Mouse (Mus musculus): ENCODE measurements at regions not wholly inside any gene's neighbourhood (a gene's known extent, or its start where the extent isn't known, plus 50 kb on each side); places are given as distances from the start of the nearest gene placed in this dataset.

GRCm38 (mm10) chr2:133614672-133615071 lies 62.7 kb downstream of the Bmp2 start:
- no peak overlapping the region for H3K27ac ChIP-seq
- ATAC-seq (ENCODE audit: low FRiP score) = no peak
- WGBS = 22% methylated on average over 4 of the region's 4 CpGs
- H3K4me3 ChIP-seq = no peak overlapping the region
- no peaks in the 10 kb centered on the region for H3K4me1 ChIP-seq
- no peak overlapping the region for H3K9ac ChIP-seq
- H3K9me3 ChIP-seq (replicated peaks) = no peaks in the 10 kb centered on the region
- no peaks in the 10 kb centered on the region for H3K36me3 ChIP-seq
- H3K4me2 ChIP-seq (replicated peaks) = no peak overlapping the region
- no peaks in the 10 kb centered on the region for H3K27me3 ChIP-seq

GRCm38 (mm10) chr2:133615299-133615698 lies 63.3 kb downstream of the Bmp2 start:
- 87% methylated on average over 3 of the region's 3 CpGs for WGBS
- no peak overlapping the region for H3K4me3 ChIP-seq
- no peak for ATAC-seq (ENCODE audit: low FRiP score)
- no peak overlapping the region for H3K4me2 ChIP-seq (replicated peaks)
- no peak overlapping the region for H3K9ac ChIP-seq
- no peaks in the 10 kb centered on the region for H3K27me3 ChIP-seq
- no peaks in the 10 kb centered on the region for H3K9me3 ChIP-seq (replicated peaks)
- H3K4me1 ChIP-seq = no peaks in the 10 kb centered on the region
- no peaks in the 10 kb centered on the region for H3K36me3 ChIP-seq
- H3K27ac ChIP-seq = no peak overlapping the region

- 80% methylated on average over 3 of the region's 3 CpGs for WGBS
- ATAC-seq (ENCODE audit: low FRiP score) = no peak
Observed at GRCm38 (mm10) chr2:133617317-133617835, 65.4 kb downstream of the Bmp2 start.

GRCm38 (mm10) chr2:133622523-133622922 lies 70.6 kb downstream of the Bmp2 start:
- no peak for ATAC-seq (ENCODE audit: low FRiP score)

More at GRCm38 (mm10) chr2:133617317-133617835, 65.4 kb downstream of the Bmp2 start:
- Histone ChIP-seq H3K9me3 (replicated peaks) (no peaks in the 10 kb centered on the region), H3K27ac (no peak overlapping the region), H3K4me2 (replicated peaks) (no peak overlapping the region), H3K4me3 (no peak overlapping the region), H3K9ac (no peak overlapping the region), H3K4me1 (no peaks in the 10 kb centered on the region), H3K36me3 (no peaks in the 10 kb centered on the region), H3K27me3 (no peaks in the 10 kb centered on the region)

GRCm38 (mm10) chr2:133625542-133625941 lies 73.6 kb downstream of the Bmp2 start:
- Histone ChIP-seq H3K27me3 (no peaks in the 10 kb centered on the region), H3K4me1 (no peaks in the 10 kb centered on the region), H3K9me3 (replicated peaks) (no peaks in the 10 kb centered on the region), H3K4me2 (replicated peaks) (no peak overlapping the region), H3K36me3 (no peaks in the 10 kb centered on the region), H3K27ac (no peak overlapping the region), H3K4me3 (no peak overlapping the region), H3K9ac (no peak overlapping the region)
- WGBS = 72% methylated on average over 2 of the region's 2 CpGs
- ATAC-seq (ENCODE audit: low FRiP score) = no peak

More at GRCm38 (mm10) chr2:133622523-133622922, 70.6 kb downstream of the Bmp2 start:
- H3K4me3 ChIP-seq = no peak overlapping the region
- 30% methylated on average over 2 of the region's 2 CpGs for WGBS
- no peaks in the 10 kb centered on the region for H3K27me3 ChIP-seq
- no peak overlapping the region for H3K4me2 ChIP-seq (replicated peaks)
- no peak overlapping the region for H3K27ac ChIP-seq
- no peak overlapping the region for H3K9ac ChIP-seq
- no peaks in the 10 kb centered on the region for H3K4me1 ChIP-seq
- H3K36me3 ChIP-seq = no peaks in the 10 kb centered on the region
- no peaks in the 10 kb centered on the region for H3K9me3 ChIP-seq (replicated peaks)

GRCm38 (mm10) chr2:133628874-133629273 lies 76.9 kb downstream of the Bmp2 start:
- Histone ChIP-seq H3K4me1 (no peaks in the 10 kb centered on the region), H3K9ac (no peak overlapping the region), H3K36me3 (no peaks in the 10 kb centered on the region), H3K4me3 (no peak overlapping the region), H3K27ac (no peak overlapping the region), H3K4me2 (replicated peaks) (no peak overlapping the region), H3K27me3 (no peaks in the 10 kb centered on the region), H3K9me3 (replicated peaks) (no peaks in the 10 kb centered on the region)
- no peak for ATAC-seq (ENCODE audit: low FRiP score)
- WGBS = 84% methylated on average over 6 of the region's 6 CpGs

GRCm38 (mm10) chr2:133635434-133635833 lies 83.5 kb downstream of the Bmp2 start:
- Histone ChIP-seq H3K27ac (no peak overlapping the region), H3K4me3 (no peak overlapping the region), H3K4me1 (no peaks in the 10 kb centered on the region), H3K36me3 (no peaks in the 10 kb centered on the region), H3K27me3 (no peaks in the 10 kb centered on the region), H3K9ac (no peak overlapping the region), H3K4me2 (replicated peaks) (no peak overlapping the region), H3K9me3 (replicated peaks) (no peaks in the 10 kb centered on the region)
- 27% methylated on average over 1 of the region's 1 CpGs for WGBS
- ATAC-seq (ENCODE audit: low FRiP score) = no peak

GRCm38 (mm10) chr2:133649874-133650481 lies 98.0 kb downstream of the Bmp2 start:
- no peak overlapping the region for H3K9ac ChIP-seq
- H3K27me3 ChIP-seq = no peaks in the 10 kb centered on the region
- no peaks in the 10 kb centered on the region for H3K9me3 ChIP-seq (replicated peaks)
- no peaks in the 10 kb centered on the region for H3K36me3 ChIP-seq
- ATAC-seq (ENCODE audit: low FRiP score) = no peak
- no peak overlapping the region for H3K27ac ChIP-seq
- H3K4me1 ChIP-seq = no peaks in the 10 kb centered on the region
- no peak overlapping the region for H3K4me3 ChIP-seq
- H3K4me2 ChIP-seq (replicated peaks) = no peak overlapping the region
- whole genome bisulfite sequencing = 90% methylated on average over 6 of the region's 6 CpGs

GRCm38 (mm10) chr2:133666331-133667054 lies 114.5 kb downstream of the Bmp2 start:
- no peaks in the 10 kb centered on the region for H3K36me3 ChIP-seq
- ATAC-seq (ENCODE audit: low FRiP score) = no peak
- WGBS = 81% methylated on average over 9 of the region's 9 CpGs

GRCm38 (mm10) chr2:133667055-133667395 lies 115.1 kb downstream of the Bmp2 start:
- H3K9ac ChIP-seq = no peak overlapping the region
- WGBS = 90% methylated on average over 3 of the region's 3 CpGs

More at GRCm38 (mm10) chr2:133666331-133667054, 114.5 kb downstream of the Bmp2 start:
- no peak overlapping the region for H3K4me3 ChIP-seq
- no peak overlapping the region for H3K4me2 ChIP-seq (replicated peaks)
- H3K27me3 ChIP-seq = no peaks in the 10 kb centered on the region
- H3K4me1 ChIP-seq = no peaks in the 10 kb centered on the region
- H3K9ac ChIP-seq = no peak overlapping the region
- H3K27ac ChIP-seq = no peak overlapping the region
- no peaks in the 10 kb centered on the region for H3K9me3 ChIP-seq (replicated peaks)

GRCm38 (mm10) chr2:133669821-133670220 lies 117.9 kb downstream of the Bmp2 start:
- no peak overlapping the region for H3K4me2 ChIP-seq (replicated peaks)
- H3K9ac ChIP-seq = no peak overlapping the region
- no peak for ATAC-seq (ENCODE audit: low FRiP score)
- no peak overlapping the region for H3K4me3 ChIP-seq
- H3K9me3 ChIP-seq (replicated peaks) = no peaks in the 10 kb centered on the region
- no peaks in the 10 kb centered on the region for H3K27me3 ChIP-seq
- H3K27ac ChIP-seq = no peak overlapping the region
- WGBS = 71% methylated on average over 2 of the region's 2 CpGs
- H3K4me1 ChIP-seq = no peaks in the 10 kb centered on the region
- no peaks in the 10 kb centered on the region for H3K36me3 ChIP-seq

More at GRCm38 (mm10) chr2:133667055-133667395, 115.1 kb downstream of the Bmp2 start:
- no peak overlapping the region for H3K27ac ChIP-seq
- H3K4me1 ChIP-seq = no peaks in the 10 kb centered on the region
- H3K4me2 ChIP-seq (replicated peaks) = no peak overlapping the region
- H3K36me3 ChIP-seq = no peaks in the 10 kb centered on the region
- ATAC-seq (ENCODE audit: low FRiP score) = no peak
- H3K27me3 ChIP-seq = no peaks in the 10 kb centered on the region
- H3K4me3 ChIP-seq = no peak overlapping the region
- no peaks in the 10 kb centered on the region for H3K9me3 ChIP-seq (replicated peaks)

- WGBS = 82% methylated on average over 4 of the region's 4 CpGs
- no peak overlapping the region for H3K4me3 ChIP-seq
- H3K9ac ChIP-seq = no peak overlapping the region
- no peak for ATAC-seq (ENCODE audit: low FRiP score)
- H3K27me3 ChIP-seq = no peaks in the 10 kb centered on the region
- no peaks in the 10 kb centered on the region for H3K36me3 ChIP-seq
- H3K9me3 ChIP-seq (replicated peaks) = no peaks in the 10 kb centered on the region
- H3K27ac ChIP-seq = no peak overlapping the region
- no peak overlapping the region for H3K4me2 ChIP-seq (replicated peaks)
- H3K4me1 ChIP-seq = no peaks in the 10 kb centered on the region
Observed at GRCm38 (mm10) chr2:133671528-133671927, 119.6 kb downstream of the Bmp2 start.

GRCm38 (mm10) chr2:133684367-133684766 lies 132.4 kb downstream of the Bmp2 start:
- Histone ChIP-seq H3K36me3 (no peaks in the 10 kb centered on the region), H3K4me2 (replicated peaks) (no peak overlapping the region), H3K9ac (no peak overlapping the region), H3K27ac (no peak overlapping the region), H3K4me3 (no peak overlapping the region), H3K4me1 (no peaks in the 10 kb centered on the region), H3K9me3 (replicated peaks) (no peaks in the 10 kb centered on the region), H3K27me3 (no peaks in the 10 kb centered on the region)
- no peak for ATAC-seq (ENCODE audit: low FRiP score)

Data from hindbrain, embryonic 12.5 days (tissue).